Mouse (Mus musculus): Measurements from ENCODE around the gene Stk32c. TPM values are rescaled to one million over a fixed set of nuclear protein-coding genes. Genes with fewer than 3 reads are reported as not detected.

Gene Stk32c
- polyA plus RNA-seq, 1 experiment from 2014 or later: not detected

- H3K27me3 ChIP-seq (replicated peaks): peaks cover 25% of the 10 kb centered on the region
- H3K4me3 ChIP-seq: no peak overlapping the region
- no peak overlapping the region for H3K9ac ChIP-seq
- H3K27ac ChIP-seq (ENCODE audit: poor library complexity, severe bottlenecking): no peak overlapping the region
- H3K9me3 ChIP-seq (replicated peaks): no peaks in the 10 kb centered on the region
- H3K4me1 ChIP-seq (replicated peaks): no peaks in the 10 kb centered on the region
- 74% methylated on average over 7 of the region's 7 CpGs for WGBS
- ATAC-seq (ENCODE audit: insufficient number of reproducible peaks, low FRiP score): no peak
- H3K4me2 ChIP-seq: no peak overlapping the region
- no peaks in the 10 kb centered on the region for H3K36me3 ChIP-seq
Observed at GRCm38 (mm10) chr7:139093781-139094180, 119.3 kb downstream of the Stk32c start.

- WGBS: 77% methylated on average over 5 of the region's 5 CpGs
- H3K36me3 ChIP-seq: no peaks in the 10 kb centered on the region
- H3K27me3 ChIP-seq (replicated peaks): peaks cover 32% of the 10 kb centered on the region
- no peak for ATAC-seq (ENCODE audit: insufficient number of reproducible peaks, low FRiP score)
- no peak overlapping the region for H3K4me2 ChIP-seq
- H3K4me3 ChIP-seq: no peak overlapping the region
- H3K9ac ChIP-seq: no peak overlapping the region
- H3K9me3 ChIP-seq (replicated peaks): no peaks in the 10 kb centered on the region
- no peaks in the 10 kb centered on the region for H3K4me1 ChIP-seq (replicated peaks)
- H3K27ac ChIP-seq (ENCODE audit: poor library complexity, severe bottlenecking): no peak overlapping the region
Observed at GRCm38 (mm10) chr7:139093124-139093523, 120.0 kb downstream of the Stk32c start.

- Histone ChIP-seq H3K9me3 (replicated peaks) (no peaks in the 10 kb centered on the region), H3K27me3 (replicated peaks) (peaks cover 36% of the 10 kb centered on the region), H3K36me3 (no peaks in the 10 kb centered on the region), H3K27ac (ENCODE audit: poor library complexity, severe bottlenecking) (no peak overlapping the region), H3K4me2 (no peak overlapping the region), H3K9ac (no peak overlapping the region), H3K4me1 (replicated peaks) (no peaks in the 10 kb centered on the region), H3K4me3 (no peak overlapping the region)
- WGBS: 79% methylated on average over 5 of the region's 5 CpGs
- ATAC-seq (ENCODE audit: insufficient number of reproducible peaks, low FRiP score): no peak
Observed at GRCm38 (mm10) chr7:139092676-139093075, 120.4 kb downstream of the Stk32c start.

- WGBS: 88% methylated on average over 9 of the region's 9 CpGs
- H3K9me3 ChIP-seq (replicated peaks): no peaks in the 10 kb centered on the region
- no peak overlapping the region for H3K9ac ChIP-seq
- no peak overlapping the region for H3K27ac ChIP-seq (ENCODE audit: poor library complexity, severe bottlenecking)
- no peaks in the 10 kb centered on the region for H3K36me3 ChIP-seq
- H3K4me3 ChIP-seq: no peak overlapping the region
- no peak overlapping the region for H3K4me2 ChIP-seq
- H3K27me3 ChIP-seq (replicated peaks): peaks cover 46% of the 10 kb centered on the region
- H3K4me1 ChIP-seq (replicated peaks): peaks cover 4% of the 10 kb centered on the region
- ATAC-seq (ENCODE audit: insufficient number of reproducible peaks, low FRiP score): no peak
Observed at GRCm38 (mm10) chr7:139091681-139092080, 121.4 kb downstream of the Stk32c start.

GRCm38 (mm10) chr7:139089892-139090874 is 122.9 kb downstream of the Stk32c start:
- ATAC-seq (ENCODE audit: insufficient number of reproducible peaks, low FRiP score): no peak
- Histone ChIP-seq H3K27ac (ENCODE audit: poor library complexity, severe bottlenecking) (no peak overlapping the region), H3K27me3 (replicated peaks) (peaks cover 61% of the 10 kb centered on the region), H3K4me3 (no peak overlapping the region), H3K9me3 (replicated peaks) (no peaks in the 10 kb centered on the region), H3K9ac (no peak overlapping the region), H3K4me1 (replicated peaks) (peaks cover 9% of the 10 kb centered on the region), H3K4me2 (no peak overlapping the region), H3K36me3 (no peaks in the 10 kb centered on the region)
- 70% methylated on average over 12 of the region's 12 CpGs for WGBS

GRCm38 (mm10) chr7:139087801-139088200 is 125.3 kb downstream of the Stk32c start:
- H3K4me2 ChIP-seq: no peak overlapping the region
- no peak overlapping the region for H3K9ac ChIP-seq
- H3K4me3 ChIP-seq: no peak overlapping the region
- H3K27ac ChIP-seq (ENCODE audit: poor library complexity, severe bottlenecking): no peak overlapping the region
- H3K9me3 ChIP-seq (replicated peaks): no peaks in the 10 kb centered on the region
- no peak for ATAC-seq (ENCODE audit: insufficient number of reproducible peaks, low FRiP score)
- peaks cover 78% of the 10 kb centered on the region for H3K27me3 ChIP-seq (replicated peaks)
- 45% methylated on average over 2 of the region's 2 CpGs for WGBS
- peaks cover 9% of the 10 kb centered on the region for H3K4me1 ChIP-seq (replicated peaks)
- H3K36me3 ChIP-seq: no peaks in the 10 kb centered on the region

- 3% methylated on average over 61 of the region's 61 CpGs for WGBS
- Histone ChIP-seq H3K4me2 (peak overlapping the region; percentile 88), H3K27ac (ENCODE audit: poor library complexity, severe bottlenecking) (no peak overlapping the region), H3K9me3 (replicated peaks) (no peaks in the 10 kb centered on the region), H3K4me3 (peak overlapping the region; percentile 61), H3K36me3 (no peaks in the 10 kb centered on the region), H3K9ac (peak overlapping the region; percentile 64), H3K4me1 (replicated peaks) (peaks cover 9% of the 10 kb centered on the region), H3K27me3 (replicated peaks) (peaks cover 79% of the 10 kb centered on the region)
- peak; percentile 23; the same call in 1 of the 2 replicates for ATAC-seq (ENCODE audit: insufficient number of reproducible peaks, low FRiP score)
Observed at GRCm38 (mm10) chr7:139086195-139087158, 126.6 kb downstream of the Stk32c start.

GRCm38 (mm10) chr7:139085629-139086194 is 127.4 kb downstream of the Stk32c start, which contains the start of gene Dpysl4:
Gene Dpysl4, plus strand, starts transcription at chr7:139086001.
- peaks cover 9% of the 10 kb centered on the region for H3K4me1 ChIP-seq (replicated peaks)
- 7% methylated on average over 32 of the region's 32 CpGs for WGBS
- H3K27ac ChIP-seq (ENCODE audit: poor library complexity, severe bottlenecking): no peak within 1 kb of the TSS
- H3K36me3 ChIP-seq: no peaks in the 10 kb centered on the region
- H3K4me3 ChIP-seq: peak within 1 kb of the TSS; percentile 61
- H3K9ac ChIP-seq: peak within 1 kb of the TSS; percentile 64
- peaks cover 71% of the 10 kb centered on the region for H3K27me3 ChIP-seq (replicated peaks)
- no peaks in the 10 kb centered on the region for H3K9me3 ChIP-seq (replicated peaks)
- peak; percentile 31; the same call in 1 of the 2 replicates for ATAC-seq (ENCODE audit: insufficient number of reproducible peaks, low FRiP score)
- peak within 1 kb of the TSS; percentile 88 for H3K4me2 ChIP-seq

- 56% methylated on average over 1 of the region's 1 CpGs for WGBS
- Histone ChIP-seq H3K9ac (no peak overlapping the region), H3K4me1 (replicated peaks) (peaks cover 9% of the 10 kb centered on the region), H3K27me3 (replicated peaks) (peaks cover 66% of the 10 kb centered on the region), H3K27ac (ENCODE audit: poor library complexity, severe bottlenecking) (no peak overlapping the region), H3K4me3 (no peak overlapping the region), H3K4me2 (no peak overlapping the region), H3K36me3 (no peaks in the 10 kb centered on the region), H3K9me3 (replicated peaks) (no peaks in the 10 kb centered on the region)
- ATAC-seq (ENCODE audit: insufficient number of reproducible peaks, low FRiP score): no peak
Observed at GRCm38 (mm10) chr7:139084316-139084715, 128.8 kb downstream of the Stk32c start.

GRCm38 (mm10) chr7:139082281-139082680 is 130.8 kb downstream of the Stk32c start:
- Histone ChIP-seq H3K4me1 (replicated peaks) (peaks cover 13% of the 10 kb centered on the region), H3K9me3 (replicated peaks) (no peaks in the 10 kb centered on the region), H3K4me2 (no peak overlapping the region), H3K36me3 (no peaks in the 10 kb centered on the region), H3K27ac (ENCODE audit: poor library complexity, severe bottlenecking) (no peak overlapping the region), H3K9ac (no peak overlapping the region), H3K27me3 (replicated peaks) (peaks cover 61% of the 10 kb centered on the region), H3K4me3 (no peak overlapping the region)
- WGBS: 82% methylated on average over 8 of the region's 8 CpGs
- ATAC-seq (ENCODE audit: insufficient number of reproducible peaks, low FRiP score): no peak

Measured in heart, embryonic 12.5 days (tissue).